Mouse (Mus musculus): ENCODE measurements around the gene Sppl3. TPM values are rescaled to one million over a fixed set of nuclear protein-coding genes. Genes with fewer than 3 reads are reported as not detected.
"Not testable (repeated sequence)": the region's sequence is repeated elsewhere in the genome, so short reads cannot be mapped to it uniquely, and the experiment has no call there.

Gene Sppl3
- polyA plus RNA-seq, 1 experiment from 2014 or later, result 11.5 TPM

DNA sequence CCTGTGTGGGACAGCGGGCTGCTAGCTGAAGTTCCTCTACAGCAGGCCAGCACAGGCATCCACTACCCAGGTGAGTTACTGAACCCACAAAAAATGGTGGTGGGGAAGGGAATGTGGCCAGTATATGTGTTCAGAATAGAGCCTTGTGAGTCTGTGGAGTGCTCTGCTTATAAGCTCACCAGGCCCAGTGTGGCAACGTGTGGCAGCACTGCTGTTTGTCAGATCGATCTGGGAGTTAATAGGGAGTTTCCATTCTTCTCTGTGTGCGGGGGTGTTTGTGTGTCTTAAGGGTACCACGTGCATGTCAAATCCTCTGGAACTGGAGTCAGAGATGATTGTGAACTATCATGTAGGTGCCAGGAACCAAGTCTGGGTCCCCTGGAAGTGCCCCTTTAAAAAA lies 88.6 kb downstream of the Sppl3 start:
- no peaks in the 10 kb centered on the region for H3K27me3 ChIP-seq (ENCODE audit: low read depth, poor library complexity, severe bottlenecking)
- H3K9me3 ChIP-seq (replicated peaks), result no peaks in the 10 kb centered on the region
- no peak for DNase-seq (ENCODE audit: low spot score)
- H3K36me3 ChIP-seq, result peaks cover 88% of the 10 kb centered on the region
- H3K4me1 ChIP-seq, result no peaks in the 10 kb centered on the region
- H3K27ac ChIP-seq (replicated peaks), result no peak overlapping the region
- H3K4me3 ChIP-seq, result no peak overlapping the region
- 91% methylated on average over 5 of the region's 5 CpGs for WGBS

DNA sequence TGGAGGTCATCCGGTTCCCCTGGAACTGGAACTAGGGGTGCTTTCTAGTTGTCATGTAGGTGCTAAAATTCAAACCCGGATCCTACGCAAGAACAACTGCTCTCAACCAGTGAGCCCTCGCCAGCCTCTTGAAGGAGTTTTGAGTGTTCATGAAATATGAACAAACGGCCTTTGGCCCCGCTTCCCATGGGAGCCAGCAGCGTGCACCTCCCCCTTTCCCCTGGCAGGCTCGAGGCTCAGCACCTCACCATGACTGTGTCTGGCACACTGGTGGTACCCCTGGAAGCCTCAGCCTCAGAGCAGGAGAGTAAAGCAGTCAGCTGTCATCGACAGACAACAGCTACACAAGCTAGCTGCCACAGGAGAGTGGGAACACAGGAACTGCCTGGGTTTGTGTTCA lies 89.1 kb downstream of the Sppl3 start:
- Histone ChIP-seq H3K36me3 (peaks cover 83% of the 10 kb centered on the region), H3K27me3 (ENCODE audit: low read depth, poor library complexity, severe bottlenecking) (no peaks in the 10 kb centered on the region), H3K9me3 (replicated peaks) (no peaks in the 10 kb centered on the region), H3K4me3 (no peak overlapping the region), H3K27ac (replicated peaks) (no peak overlapping the region), H3K4me1 (no peaks in the 10 kb centered on the region)
- DNase-seq (ENCODE audit: low spot score), result no peak
- WGBS, result 94% methylated on average over 9 of the region's 9 CpGs

DNA sequence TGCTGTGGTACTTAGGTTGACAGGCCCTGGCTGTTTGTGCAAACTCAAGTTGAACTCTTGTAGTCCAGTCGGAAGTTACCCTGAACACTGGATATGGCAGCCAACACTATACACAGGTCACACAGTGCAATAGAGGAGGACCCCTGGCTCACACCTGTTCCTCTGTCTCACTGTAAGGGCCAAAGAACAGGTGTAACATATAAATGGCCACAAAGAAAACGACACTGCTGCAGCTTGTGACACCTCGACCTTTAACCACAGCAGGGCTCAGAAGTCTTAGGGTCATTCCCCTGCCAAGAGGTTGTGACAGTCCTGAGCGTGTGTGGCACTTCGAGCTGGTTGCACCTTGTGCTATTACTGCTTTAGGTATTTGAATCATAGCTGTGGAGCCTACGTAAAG lies 89.5 kb downstream of the Sppl3 start:
- H3K4me1 ChIP-seq, result no peaks in the 10 kb centered on the region
- no peak overlapping the region for H3K4me3 ChIP-seq
- no peaks in the 10 kb centered on the region for H3K9me3 ChIP-seq (replicated peaks)
- 91% methylated on average over 6 of the region's 6 CpGs for WGBS
- no peaks in the 10 kb centered on the region for H3K27me3 ChIP-seq (ENCODE audit: low read depth, poor library complexity, severe bottlenecking)
- no peak for DNase-seq (ENCODE audit: low spot score)
- peaks cover 78% of the 10 kb centered on the region for H3K36me3 ChIP-seq
- no peak overlapping the region for H3K27ac ChIP-seq (replicated peaks)

DNA sequence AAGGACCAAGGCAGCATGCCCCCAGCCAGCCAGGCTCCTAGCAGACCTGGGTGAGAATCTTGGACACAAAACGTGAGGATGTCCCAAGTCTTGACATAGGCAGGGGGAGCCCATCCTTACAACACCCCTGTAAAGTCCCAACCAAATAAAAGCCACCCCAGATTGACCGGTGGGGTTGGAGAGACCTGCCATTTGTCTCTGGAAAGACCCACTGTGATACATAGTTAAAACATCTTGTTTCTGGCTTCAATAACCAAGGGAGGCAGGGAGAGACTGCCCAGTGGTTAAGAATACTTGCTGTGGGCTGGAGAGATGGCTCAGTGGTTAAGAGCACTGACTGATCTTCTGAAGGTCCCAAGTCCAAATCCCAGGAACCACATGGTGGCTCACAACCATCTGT lies 91.3 kb downstream of the Sppl3 start:
- 85% methylated on average over 2 of the region's 2 CpGs for WGBS
- no peak for DNase-seq (ENCODE audit: low spot score)
- Histone ChIP-seq H3K27ac (replicated peaks) (no peak overlapping the region), H3K4me3 (no peak overlapping the region), H3K27me3 (ENCODE audit: low read depth, poor library complexity, severe bottlenecking) (no peaks in the 10 kb centered on the region), H3K9me3 (replicated peaks) (no peaks in the 10 kb centered on the region), H3K4me1 (no peaks in the 10 kb centered on the region), H3K36me3 (peaks cover 66% of the 10 kb centered on the region)

DNA sequence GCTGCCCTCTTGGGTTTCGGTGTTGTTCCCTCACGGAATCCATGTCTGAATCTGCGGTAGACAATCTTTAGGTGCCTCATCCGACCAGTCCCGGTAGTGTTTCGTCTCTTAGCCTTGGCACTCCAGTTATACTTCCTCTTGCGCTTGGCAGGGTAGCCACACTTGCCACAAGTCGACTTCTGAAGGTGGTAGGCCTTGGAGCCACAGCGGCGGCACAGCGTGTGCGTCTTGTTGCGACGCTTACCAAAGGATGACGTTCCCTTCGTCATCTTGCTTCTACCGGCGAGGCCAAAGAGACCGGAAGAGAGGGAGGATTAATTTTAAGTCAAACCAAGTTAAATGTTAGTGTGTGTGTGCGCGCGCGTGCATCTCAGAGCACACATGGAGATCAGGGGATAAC lies 92.3 kb downstream of the Sppl3 start:
- WGBS, result 98% methylated on average over 23 of the region's 23 CpGs
- H3K36me3 ChIP-seq, result peaks cover 62% of the 10 kb centered on the region

DNA sequence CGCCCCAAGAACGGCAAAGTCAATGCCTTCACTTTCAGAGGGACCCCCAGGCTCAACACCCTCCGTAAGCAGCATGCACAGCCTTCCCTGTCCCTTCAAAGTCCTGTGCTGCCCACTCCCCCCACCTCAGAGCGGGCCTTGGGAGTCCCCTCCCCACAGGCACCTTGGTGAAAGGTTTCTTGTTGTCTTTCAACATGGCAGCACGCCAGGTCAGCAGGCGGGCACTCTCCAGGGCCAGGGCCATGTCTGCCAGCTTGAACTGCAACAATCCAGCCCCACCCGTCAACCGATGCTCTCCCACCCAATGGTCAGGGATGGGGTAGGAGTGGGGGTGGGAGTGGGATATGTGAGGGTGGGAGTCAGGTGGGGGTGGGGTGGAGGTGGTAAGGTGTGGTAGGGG lies 100.2 kb downstream of the Sppl3 start:
- Histone ChIP-seq H3K4me3 (no peak overlapping the region), H3K9me3 (replicated peaks) (no peaks in the 10 kb centered on the region), H3K27me3 (ENCODE audit: low read depth, poor library complexity, severe bottlenecking) (no peaks in the 10 kb centered on the region), H3K36me3 (peaks cover 76% of the 10 kb centered on the region), H3K27ac (replicated peaks) (peak overlapping the region; percentile 75), H3K4me1 (peaks cover 21% of the 10 kb centered on the region)
- no peak for DNase-seq (ENCODE audit: low spot score)
- 93% methylated on average over 8 of the region's 8 CpGs for WGBS

More for the DNA sequence above, 92.3 kb downstream of the Sppl3 start:
- H3K4me3 ChIP-seq; H3K27ac ChIP-seq (replicated peaks); DNase-seq (ENCODE audit: low spot score); H3K9me3 ChIP-seq (replicated peaks); H3K27me3 ChIP-seq (ENCODE audit: low read depth, poor library complexity, severe bottlenecking); H3K4me1 ChIP-seq: not testable (repeated sequence)

DNA sequence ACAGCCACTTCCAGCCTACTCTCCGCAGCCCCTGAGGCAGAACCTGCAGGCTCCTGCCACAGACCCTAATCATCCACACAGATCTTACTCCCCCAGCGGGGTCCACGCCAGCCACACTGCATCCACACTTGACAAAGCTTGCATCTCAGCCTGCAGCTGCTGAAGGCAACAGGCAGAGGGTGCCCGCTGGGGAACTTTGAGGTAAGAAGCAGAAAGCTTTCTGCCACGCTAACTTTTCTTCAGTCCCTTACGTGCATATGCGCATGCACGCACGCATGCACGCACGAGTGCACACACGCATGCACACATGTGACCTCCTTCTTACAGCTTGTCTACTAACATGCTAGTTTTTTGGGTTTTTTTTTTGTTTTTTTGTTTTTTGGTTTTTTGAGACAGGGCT lies 102.3 kb downstream of the Sppl3 start:
- Histone ChIP-seq H3K9me3 (replicated peaks) (no peaks in the 10 kb centered on the region), H3K4me3 (no peak overlapping the region), H3K27me3 (ENCODE audit: low read depth, poor library complexity, severe bottlenecking) (no peaks in the 10 kb centered on the region), H3K27ac (replicated peaks) (no peak overlapping the region), H3K4me1 (peaks cover 21% of the 10 kb centered on the region), H3K36me3 (peaks cover 83% of the 10 kb centered on the region)
- DNase-seq (ENCODE audit: low spot score), result no peak
- WGBS, result 96% methylated on average over 12 of the region's 12 CpGs

DNA sequence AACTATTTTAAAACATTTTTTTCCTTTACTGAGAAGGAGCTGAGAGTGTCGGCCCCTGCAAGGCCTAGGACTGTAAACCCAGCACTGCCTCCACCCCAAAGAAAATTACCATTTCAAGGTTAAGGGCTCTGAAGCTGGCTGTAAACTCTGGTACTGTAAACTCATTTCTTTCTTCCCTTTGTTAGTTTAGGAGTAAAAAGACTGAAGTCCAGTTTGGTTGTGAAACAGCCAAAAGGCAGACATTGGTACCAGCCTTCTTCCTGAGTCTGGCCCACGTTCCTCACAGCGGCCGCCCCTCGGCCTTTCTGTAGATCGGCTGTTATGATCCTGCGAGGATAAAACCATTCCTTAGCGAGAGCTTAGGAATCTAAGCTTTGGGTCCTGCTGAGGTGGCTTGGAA lies 103.6 kb downstream of the Sppl3 start:
- H3K27me3 ChIP-seq (ENCODE audit: low read depth, poor library complexity, severe bottlenecking), result no peaks in the 10 kb centered on the region
- DNase-seq (ENCODE audit: low spot score), result no peak
- WGBS, result 92% methylated on average over 8 of the region's 8 CpGs
- no peak overlapping the region for H3K27ac ChIP-seq (replicated peaks)
- no peak overlapping the region for H3K4me3 ChIP-seq
- peaks cover 33% of the 10 kb centered on the region for H3K4me1 ChIP-seq
- peaks cover 81% of the 10 kb centered on the region for H3K36me3 ChIP-seq
- no peaks in the 10 kb centered on the region for H3K9me3 ChIP-seq (replicated peaks)

DNA sequence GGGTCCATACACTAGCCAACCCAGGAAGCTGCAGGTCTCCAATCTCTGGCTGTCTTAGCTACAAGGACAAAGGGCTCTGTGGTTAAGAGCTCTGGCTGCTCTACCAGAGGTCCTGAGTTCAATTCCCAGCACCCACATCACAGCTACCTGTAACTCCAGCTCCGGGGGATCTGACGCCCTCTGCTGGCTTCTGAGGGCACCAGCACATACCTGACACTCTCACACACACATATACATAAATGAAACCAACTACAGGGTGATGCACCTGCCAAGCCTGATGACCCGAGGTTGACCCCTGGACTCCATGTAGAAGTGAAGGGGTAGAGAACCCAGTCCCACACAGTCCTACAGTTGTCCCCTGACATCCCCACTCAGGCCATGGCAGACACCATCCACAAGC lies 105.5 kb downstream of the Sppl3 start:
- Histone ChIP-seq H3K9me3 (replicated peaks) (no peaks in the 10 kb centered on the region), H3K4me1 (peaks cover 15% of the 10 kb centered on the region), H3K27me3 (ENCODE audit: low read depth, poor library complexity, severe bottlenecking) (no peaks in the 10 kb centered on the region), H3K36me3 (peaks cover 62% of the 10 kb centered on the region), H3K27ac (replicated peaks) (no peak overlapping the region), H3K4me3 (no peak overlapping the region)
- WGBS, result 82% methylated on average over 3 of the region's 3 CpGs
- no peak for DNase-seq (ENCODE audit: low spot score)

DNA sequence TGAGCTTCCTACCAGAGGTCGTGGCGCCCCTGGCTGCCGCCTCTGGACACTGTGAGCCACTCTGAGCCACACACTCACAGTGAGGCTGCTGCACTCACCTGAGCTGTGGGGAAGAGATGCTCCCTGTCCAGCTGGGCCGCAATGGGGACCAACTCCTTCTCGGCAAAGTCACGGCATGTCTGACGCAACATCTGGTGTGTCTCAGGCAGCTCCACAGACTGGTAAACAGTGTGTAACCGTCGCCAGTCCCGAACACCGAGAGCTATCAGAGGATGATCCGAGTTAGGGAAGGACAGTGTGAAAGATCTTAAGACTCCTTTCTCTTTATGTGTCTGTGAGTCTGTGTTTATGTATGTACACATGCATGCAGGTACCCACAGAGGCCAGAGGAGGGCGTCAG lies 106.5 kb downstream of the Sppl3 start:
- H3K36me3 ChIP-seq, result peaks cover 59% of the 10 kb centered on the region
- H3K4me1 ChIP-seq, result peaks cover 14% of the 10 kb centered on the region
- WGBS, result 98% methylated on average over 13 of the region's 13 CpGs
- H3K9me3 ChIP-seq (replicated peaks), result no peaks in the 10 kb centered on the region
- H3K27ac ChIP-seq (replicated peaks), result no peak overlapping the region
- no peak for DNase-seq (ENCODE audit: low spot score)
- no peaks in the 10 kb centered on the region for H3K27me3 ChIP-seq (ENCODE audit: low read depth, poor library complexity, severe bottlenecking)
- H3K4me3 ChIP-seq, result no peak overlapping the region

DNA sequence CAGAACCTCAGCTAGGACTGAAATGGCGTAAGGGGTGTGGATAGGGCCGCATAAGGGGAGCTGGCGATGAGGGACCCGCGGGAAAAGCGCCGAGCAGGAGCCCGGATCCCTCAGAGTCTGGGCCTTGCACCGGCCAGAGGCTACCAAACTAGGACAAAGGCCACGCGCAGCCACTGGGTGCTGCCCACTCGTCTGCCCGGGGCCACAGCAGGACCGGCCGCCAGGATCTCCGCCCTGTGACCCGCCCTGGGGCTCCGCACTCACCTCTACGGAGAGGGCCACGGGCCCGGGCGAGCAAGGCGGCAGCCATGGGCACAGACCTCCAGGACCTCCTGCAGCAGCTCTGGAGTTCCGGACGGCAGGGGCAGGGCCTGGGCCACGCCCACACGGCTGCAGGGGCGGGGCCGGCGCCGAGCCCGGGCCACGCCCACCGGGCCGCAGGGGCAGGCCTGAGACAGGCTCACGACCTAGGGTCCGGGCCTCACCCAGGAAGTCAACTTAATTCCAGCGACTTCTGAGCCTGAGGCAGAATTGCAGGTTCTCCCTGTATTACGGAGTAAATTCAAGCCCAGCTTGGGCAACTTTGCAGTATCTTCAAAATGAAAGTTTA lies 108.1 kb downstream of the Sppl3 start, which contains the start of gene Acads:
Gene Acads (minus strand): TSS at position 386 of the 610 bp plus-strand sequence.
- peaks cover 58% of the 10 kb centered on the region for H3K36me3 ChIP-seq
- peaks cover 14% of the 10 kb centered on the region for H3K4me1 ChIP-seq
- H3K27me3 ChIP-seq (ENCODE audit: low read depth, poor library complexity, severe bottlenecking), result no peaks in the 10 kb centered on the region
- peak within 1 kb of the TSS; percentile 93 for H3K27ac ChIP-seq (replicated peaks)
- peak; percentile 88 for DNase-seq (ENCODE audit: low spot score)
- H3K4me3 ChIP-seq, result peak within 1 kb of the TSS; percentile 89
- under 1% methylated on average over 39 of the region's 39 CpGs for WGBS
- H3K9me3 ChIP-seq (replicated peaks), result no peaks in the 10 kb centered on the region

DNA sequence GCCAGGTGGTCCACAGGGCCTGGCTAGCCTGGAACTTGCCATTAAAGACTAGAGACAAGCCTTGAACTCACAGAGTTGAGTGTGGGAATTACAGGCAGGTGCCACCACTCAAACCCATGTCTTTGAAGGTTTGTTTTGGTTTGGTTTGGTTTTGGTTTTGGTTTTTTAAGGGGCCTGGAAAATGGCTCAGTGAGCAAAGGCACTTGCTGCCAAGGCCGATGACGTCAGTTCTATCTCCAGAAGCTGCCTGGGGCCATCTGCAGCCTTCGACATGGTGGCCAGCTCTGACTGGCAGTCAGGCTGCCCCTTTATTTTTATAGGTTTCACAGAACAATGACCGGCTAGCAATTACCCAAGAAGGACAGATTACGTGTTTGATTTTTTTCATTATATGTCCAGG lies 110.0 kb downstream of the Sppl3 start:
- H3K4me1 ChIP-seq, result peaks cover 23% of the 10 kb centered on the region
- H3K27ac ChIP-seq (replicated peaks), result no peak overlapping the region
- no peak overlapping the region for H3K4me3 ChIP-seq
- H3K27me3 ChIP-seq (ENCODE audit: low read depth, poor library complexity, severe bottlenecking), result no peaks in the 10 kb centered on the region
- no peak for DNase-seq (ENCODE audit: low spot score)
- no peaks in the 10 kb centered on the region for H3K9me3 ChIP-seq (replicated peaks)
- peaks cover 60% of the 10 kb centered on the region for H3K36me3 ChIP-seq
- WGBS, result 86% methylated on average over 5 of the region's 5 CpGs

DNA sequence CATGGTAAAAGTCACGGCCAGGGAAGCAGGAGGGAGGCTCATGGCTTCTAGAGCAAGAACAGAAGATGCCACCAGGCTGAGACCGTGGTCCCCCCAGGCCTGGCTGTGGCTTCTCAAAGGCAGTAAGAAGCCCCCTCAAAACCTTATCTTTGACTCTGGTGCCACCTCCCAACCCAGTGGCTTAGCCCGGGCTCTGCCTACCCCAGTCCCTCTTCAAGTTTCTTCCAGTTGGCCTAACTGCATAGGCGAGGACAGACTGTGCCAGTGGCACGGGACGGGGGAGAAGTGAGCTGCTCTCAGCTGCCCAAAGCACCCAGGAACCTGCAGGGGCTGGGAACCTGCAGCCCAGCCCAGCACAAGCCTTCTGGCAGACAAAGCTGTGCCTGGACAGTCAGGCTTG lies 113.8 kb downstream of the Sppl3 start:
- Histone ChIP-seq H3K9me3 (replicated peaks) (no peaks in the 10 kb centered on the region), H3K36me3 (peaks cover 78% of the 10 kb centered on the region), H3K4me3 (no peak overlapping the region), H3K27ac (replicated peaks) (no peak overlapping the region), H3K27me3 (ENCODE audit: low read depth, poor library complexity, severe bottlenecking) (no peaks in the 10 kb centered on the region), H3K4me1 (peaks cover 9% of the 10 kb centered on the region; the same call in 1 of the 2 replicates)
- WGBS, result 96% methylated on average over 6 of the region's 6 CpGs
- no peak for DNase-seq (ENCODE audit: low spot score)

Measured in midbrain, embryonic 10.5 days (tissue).